ENCODE assay signal across 10 mouse cellular contexts in the genomic region with DNA sequence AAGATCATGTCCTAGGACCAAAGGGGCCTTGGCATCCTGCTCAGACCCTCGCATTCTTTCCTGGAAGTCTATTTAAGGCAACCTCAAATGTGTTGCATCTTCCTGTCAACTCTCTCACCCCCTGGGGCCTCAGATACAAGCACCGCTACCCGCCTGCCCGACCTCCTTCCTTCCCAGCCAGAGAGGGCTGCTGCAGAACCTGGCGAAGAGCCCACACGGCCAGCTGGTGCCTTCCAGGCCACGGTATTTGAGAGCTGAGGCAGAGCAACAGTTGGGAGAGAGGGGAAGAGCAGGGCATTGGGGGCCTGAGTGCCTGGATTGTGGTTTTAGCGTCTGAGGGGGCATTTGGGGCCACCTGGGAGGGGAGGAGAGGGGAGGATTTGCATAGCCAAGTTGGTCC. TPM values are rescaled to one million over a fixed set of nuclear protein-coding genes. Genes with fewer than 3 reads are reported as not detected.
DNase-seq lines count a peak whose midpoint lies in the region; ATAC-seq and TF ChIP-seq lines count a peak whose summit lies in the region.
"Had no signal": no experiment of that assay in that cellular context is flagged by ENCODE, and none has a peak within 500 bp of the region (broad histone marks: within the 10 kb centered on the region; RNA-seq: fewer than 3 reads in every experiment).

No protein-coding gene starts in this region.

- H3K4me2 ChIP-seq in lung, embryonic 16.5 days (ENCODE audit: low read depth, low read length): no peak overlapping the region
- no peak overlapping the region for H3K4me2 ChIP-seq in forebrain, embryonic 11.5 days (ENCODE audit: low read depth, low read length, severe bottlenecking)
- H3K4me2 ChIP-seq: limb, embryonic 13.5 days had no signal

- peak; percentile 7 for DNase-seq in gastrocnemius, adult 18-20 months (ENCODE audit: low spot score)
- DNase-seq in gastrocnemius, adult 8-10 months (ENCODE audit: low spot score in 2 of 2): no peak
- DNase-seq in lung, adult 2 months: no peak
- DNase-seq in cerebellum, adult 9-10 months: peak; percentile 64
- peak; percentile 33 to 76 for DNase-seq in lung, postnatal 4 days
- no peak for DNase-seq in adrenal gland, adult 18-20 months (ENCODE audit: low spot score in 2 of 2)
- DNase-seq in forebrain, embryonic 11.5 days (ENCODE audit: low spot score): no peak

- no peak for TF ChIP-seq POLR2A in lung, adult 2 months (IDR thresholded peaks at IDR 0.05; ENCODE audit: borderline replicate concordance, extremely low read depth, low read depth, low read length)

- no peak overlapping the region for H3K4me3 ChIP-seq in lung, embryonic 16.5 days (ENCODE audit: low read length)
- H3K4me3 ChIP-seq in lung, adult 2 months (replicated peaks; ENCODE audit: extremely low read depth, low read depth, low read length): no peak overlapping the region
- no peak overlapping the region for H3K4me3 ChIP-seq in forebrain, embryonic 11.5 days (ENCODE audit: low read depth, low read length)
- H3K4me3 ChIP-seq: limb, embryonic 13.5 days had no signal

- peaks cover 4% of the 10 kb centered on the region for H3K4me1 ChIP-seq in lung, embryonic 16.5 days (replicated peaks; ENCODE audit: control insufficient read depth, insufficient read depth, low read length)
- H3K4me1 ChIP-seq in lung, adult 2 months (ENCODE audit: control insufficient read depth, insufficient read depth, low read length): no peaks in the 10 kb centered on the region
- H3K4me1 ChIP-seq in forebrain, embryonic 11.5 days (replicated peaks; ENCODE audit: control insufficient read depth, insufficient read depth, low read length): no peaks in the 10 kb centered on the region

- WGBS in lung, embryonic 16.5 days: 11% methylated on average over 8 of the region's 8 CpGs
- 7% methylated on average over 8 of the region's 8 CpGs for WGBS in lung, adult 2 months
- WGBS in forebrain, embryonic 11.5 days: 52% methylated on average over 8 of the region's 8 CpGs

- H3K27ac ChIP-seq in lung, embryonic 16.5 days (ENCODE audit: low read length): no peak overlapping the region
- H3K27ac ChIP-seq in forebrain, embryonic 11.5 days (ENCODE audit: low read depth, low read length): no peak overlapping the region
- H3K27ac ChIP-seq: limb, embryonic 13.5 days had no signal

- no peaks in the 10 kb centered on the region for H3K9me3 ChIP-seq in lung, embryonic 16.5 days (ENCODE audit: control insufficient read depth, low read length)
- no peaks in the 10 kb centered on the region for H3K9me3 ChIP-seq in forebrain, embryonic 11.5 days (ENCODE audit: control insufficient read depth, low read length)

- no peaks in the 10 kb centered on the region for H3K36me3 ChIP-seq in lung, embryonic 16.5 days (ENCODE audit: control insufficient read depth, insufficient read depth, low read length)
- H3K36me3 ChIP-seq in forebrain, embryonic 11.5 days (ENCODE audit: control insufficient read depth, insufficient read depth, low read length): no peaks in the 10 kb centered on the region
- H3K36me3 ChIP-seq: limb, embryonic 13.5 days had no signal

- peak; percentile 56; the same call in 1 of the 2 replicates for ATAC-seq in lung, embryonic 16.5 days (ENCODE audit: low read depth)
- no peak for ATAC-seq in forebrain, embryonic 11.5 days (replicated peaks; ENCODE audit: low FRiP score)

- H3K9ac ChIP-seq in lung, embryonic 16.5 days (ENCODE audit: low read length): no peak overlapping the region
- no peak overlapping the region for H3K9ac ChIP-seq in forebrain, embryonic 11.5 days (ENCODE audit: low read length)
- H3K9ac ChIP-seq: limb, embryonic 13.5 days had no signal

- TF ChIP-seq CTCF in lung, adult 2 months (IDR thresholded peaks at IDR 0.05; ENCODE audit: insufficient read depth, low read length): no peak

- no peaks in the 10 kb centered on the region for H3K27me3 ChIP-seq in lung, embryonic 16.5 days (ENCODE audit: control insufficient read depth, insufficient read depth, low read depth, low read length)
- no peaks in the 10 kb centered on the region for H3K27me3 ChIP-seq in forebrain, embryonic 11.5 days (ENCODE audit: control insufficient read depth, insufficient read depth, low read length)
- H3K27me3 ChIP-seq: limb, embryonic 13.5 days had no signal

RNA-seq across cellular contexts. Expression of gene Zfp683, which starts 1.1 kb away (rescaled TPM):
- total RNA-seq in gastrocnemius, adult 18-20 months (2021): not detected
- not detected for total RNA-seq in gastrocnemius, adult 8-10 months (2022)
- polyA plus RNA-seq in lung, embryonic 16.5 days (2015; fragmentation: Nextera tagmentation; extraction: Ambion mirVana): not detected in 2 replicates
- polyA plus RNA-seq in lung, adult 2 months (2012; rRNA removed): 0.27 and 0.58 TPM in 2 replicates
- under 1 TPM in 1 of 2 experiments, not detected in 1; 0.32 TPM for total RNA-seq in adrenal gland, adult 18-20 months (2021)
- not detected in 2 replicates for polyA plus RNA-seq in forebrain, embryonic 11.5 days (2014; fragmentation: Nextera tagmentation; extraction: Ambion mirVana)
- polyA plus RNA-seq: limb, embryonic 13.5 days had no signal

RNA-seq across cellular contexts. Expression of gene Crybg2, which starts 8.1 kb away (rescaled TPM):
- under 1 TPM in 1 of 2 experiments, not detected in 1; 0.07 TPM for total RNA-seq in gastrocnemius, adult 18-20 months (2021)
- not detected for total RNA-seq in gastrocnemius, adult 8-10 months (2022)
- 4.2 and 7.0 TPM in 2 replicates for polyA plus RNA-seq in lung, embryonic 16.5 days (2015; fragmentation: Nextera tagmentation; extraction: Ambion mirVana)
- polyA plus RNA-seq in lung, adult 2 months (2012; rRNA removed): 7.2 and 14.7 TPM in 2 replicates
- under 1 TPM in 1 of 2 experiments, not detected in 1; 0.13 TPM for total RNA-seq in adrenal gland, adult 18-20 months (2021)
- 1.9 and 2.5 TPM in 2 replicates for polyA plus RNA-seq in forebrain, embryonic 11.5 days (2014; fragmentation: Nextera tagmentation; extraction: Ambion mirVana)

RNA-seq across cellular contexts. Expression of gene Lin28a, which starts 33.9 kb away (rescaled TPM):
- total RNA-seq in gastrocnemius, adult 18-20 months (2021): under 1 TPM; 0.30 to 0.43 TPM
- total RNA-seq in gastrocnemius, adult 8-10 months (2022): under 1 TPM; 0.39 to 0.96 (median 0.60) TPM
- not detected in 2 replicates for polyA plus RNA-seq in lung, embryonic 16.5 days (2015; fragmentation: Nextera tagmentation; extraction: Ambion mirVana)
- 0.06 TPM in 1 of 2 replicates, not detected in the other for polyA plus RNA-seq in lung, adult 2 months (2012; rRNA removed)
- total RNA-seq in adrenal gland, adult 18-20 months (2021): not detected
- polyA plus RNA-seq in forebrain, embryonic 11.5 days (2014; fragmentation: Nextera tagmentation; extraction: Ambion mirVana): 1.6 and 2.3 TPM in 2 replicates
- polyA plus RNA-seq: gonadal fat pad, adult 2 months had no signal

RNA-seq across cellular contexts. Expression of gene Cd52, which starts 42.3 kb away (rescaled TPM):
- total RNA-seq in gastrocnemius, adult 18-20 months (2021): under 1 TPM; 0.84 to 1.00 TPM
- under 1 TPM in 1 of 4 experiments, not detected in 3; 0.85 TPM for total RNA-seq in gastrocnemius, adult 8-10 months (2022)
- 23.8 and 24.7 TPM in 2 replicates for polyA plus RNA-seq in lung, embryonic 16.5 days (2015; fragmentation: Nextera tagmentation; extraction: Ambion mirVana)
- polyA plus RNA-seq in lung, adult 2 months (2012; rRNA removed): 52.8 and 76.5 TPM in 2 replicates
- total RNA-seq in adrenal gland, adult 18-20 months (2021): 10 to 100 TPM; 14.0 to 19.9 TPM
- polyA plus RNA-seq in forebrain, embryonic 11.5 days (2014; fragmentation: Nextera tagmentation; extraction: Ambion mirVana): 2.5 and 2.6 TPM in 2 replicates

RNA-seq across cellular contexts. Expression of gene Ubxn11, which starts 49.8 kb away (rescaled TPM):
- total RNA-seq in gastrocnemius, adult 18-20 months (2021): 1 to 10 TPM; 1.3 to 1.6 TPM
- 1 to 10 TPM; 1.0 to 2.3 (median 1.9) TPM for total RNA-seq in gastrocnemius, adult 8-10 months (2022)
- polyA plus RNA-seq in lung, embryonic 16.5 days (2015; fragmentation: Nextera tagmentation; extraction: Ambion mirVana): 14.9 and 16.6 TPM in 2 replicates
- 28.8 and 30.0 TPM in 2 replicates for polyA plus RNA-seq in lung, adult 2 months (2012; rRNA removed)
- 10 to 100 TPM in 1 of 2 experiments, 1 to 10 TPM in 1; 8.7 to 12.6 TPM for total RNA-seq in adrenal gland, adult 18-20 months (2021)
- 6.6 and 7.0 TPM in 2 replicates for polyA plus RNA-seq in forebrain, embryonic 11.5 days (2014; fragmentation: Nextera tagmentation; extraction: Ambion mirVana)

Comparison
In these comparisons a context has a peak if more than half of its experiments do, and no peak if none do; other contexts are left out.
1. DNase-seq: peak in gastrocnemius, adult 18-20 months (single experiment), cerebellum, adult 9-10 months (single experiment) and lung, postnatal 4 days (2 of 2); none in gastrocnemius, adult 8-10 months (0 of 2), lung, adult 2 months (single experiment), adrenal gland, adult 18-20 months (0 of 2) and forebrain, embryonic 11.5 days (single experiment).